Mouse (Mus musculus) E14TG2a.4 (cell line): Measurements from ENCODE around the gene Spib.

Experiments used
- CTCF ChIP-seq: conservative IDR thresholded peaks from 2 replicates; pipeline ENCODE4 v1.5.1; 2014; ENCODE audit warnings: low read length
- NANOG ChIP-seq: IDR thresholded peaks from 2 replicates; pipeline ENCODE4 v1.6.1; 2014; ENCODE audit warnings: borderline replicate concordance, low read length, mixed read lengths
- POU5F1 ChIP-seq: IDR thresholded peaks from 2 replicates; pipeline ENCODE4 v1.6.1; 2014; ENCODE audit warnings: low read length, borderline replicate concordance

GRCm38 (mm10) chr7:44507491-44507890 lies 24.4 kb downstream of the Spib start:
- TF ChIP-seq CTCF (no peak), POU5F1 (no peak), NANOG (no peak)
